Mouse (Mus musculus) forebrain, embryonic 12.5 days (tissue): ENCODE data around the gene Mbd4. TPM values are rescaled to one million over a fixed set of nuclear protein-coding genes. Genes with fewer than 3 reads are reported as not detected.

Experiments used
- ATAC-seq: fragments of 200-750 bp; cut with Nextera tagmentation; 2 replicates; pipeline ENCODE4 v1.8.0; 2017; ENCODE audit warnings: moderate TSS enrichment; ENCODE audit not compliant: low FRiP score
- H3K27ac ChIP-seq: fragments of 300-500 bp; sonication (generic); 2 replicates; pipeline ENCODE4 v1.5.1; 2016; ENCODE audit warnings: mild to moderate bottlenecking
- H3K27me3 ChIP-seq: fragments of 300-500 bp; sonication (generic); 2 replicates; pipeline ENCODE4 v1.6.1; 2016; ENCODE audit warnings: mild to moderate bottlenecking
- H3K36me3 ChIP-seq: fragments of 300-500 bp; sonication (generic); replicated peaks from 2 replicates; pipeline ENCODE4 v1.6.1; 2016; ENCODE audit warnings: mild to moderate bottlenecking
- H3K4me1 ChIP-seq: fragments of 300-500 bp; sonication (generic); 2 replicates; pipeline ENCODE4 v1.6.1; 2016
- H3K4me2 ChIP-seq: fragments of 300-500 bp; sonication (generic); 2 replicates; pipeline ENCODE4 v1.6.1; 2016; ENCODE audit warnings: mild to moderate bottlenecking, moderate library complexity
- H3K4me3 ChIP-seq: fragments of 300-500 bp; sonication (generic); replicated peaks from 2 replicates; pipeline ENCODE4 v1.5.1; 2016; ENCODE audit warnings: mild to moderate bottlenecking
- H3K9ac ChIP-seq: fragments of 300-500 bp; sonication (generic); 2 replicates; pipeline ENCODE4 v1.6.1; 2016; ENCODE audit warnings: mild to moderate bottlenecking
- H3K9me3 ChIP-seq: fragments of 300-500 bp; sonication (generic); 2 replicates; pipeline ENCODE4 v1.6.1; 2016
- WGBS: fragments of 180-500 bp; shearing (Covaris S2); methylation state at CpG from one replicate; pipeline ENCODE4 v1.1.7; 2016; 5-methylcytosine and 5-hydroxymethylcytosine counted together
- polyA plus RNA-seq: library from polyadenylated mRNA; unstranded; fragments of >200 nt; fragmentation: Nextera tagmentation; extraction: Ambion mirVana; gene quantifications from 2 replicates; pipeline ENCODE4 v1.2.1, GENCODE M21; 2016

Gene Mbd4
- 28.7 TPM in 2 replicates for polyA plus RNA-seq

DNA sequence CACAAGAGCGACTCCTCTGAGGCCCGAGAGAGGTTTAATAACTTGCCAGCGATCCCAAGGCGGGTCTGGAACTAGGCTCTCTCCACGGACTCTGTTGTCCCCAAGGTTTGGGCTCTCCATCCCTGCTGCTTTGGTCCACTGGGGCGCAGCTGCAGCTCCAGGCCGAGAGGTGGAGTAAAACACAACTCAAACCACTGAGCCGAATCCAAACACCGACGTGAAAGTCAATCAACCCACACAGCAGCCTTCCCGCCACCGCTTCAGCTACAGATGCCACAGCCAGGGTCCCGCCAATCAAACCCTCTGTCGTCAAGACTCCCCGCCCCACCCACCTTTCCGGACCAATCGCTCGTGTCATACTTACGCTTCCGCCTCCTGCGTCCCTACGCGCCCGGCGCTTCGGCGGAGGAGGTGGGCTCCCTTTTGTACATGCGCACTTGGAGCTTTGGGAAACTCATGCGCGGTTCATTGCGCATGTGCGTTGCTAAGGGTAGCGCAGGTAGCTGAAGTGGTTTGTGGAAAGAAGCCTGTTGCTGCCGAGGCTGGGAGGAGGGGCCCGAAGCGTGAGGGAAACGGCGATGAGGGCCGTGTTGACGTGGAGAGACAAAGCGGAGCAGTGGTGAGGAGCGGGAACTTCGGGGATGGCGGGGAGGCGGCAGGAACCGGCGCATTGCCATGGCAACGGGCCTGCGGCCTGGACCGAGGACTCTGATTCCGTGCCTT lies at the start of gene Mbd4, which contains the start of gene Ift122:
Gene Mbd4 (minus strand): TSS at position 281 of the 723 bp plus-strand sequence.
Gene Ift122 (plus strand): TSS at position 380 of the 723 bp plus-strand sequence.
- peak within 1 kb of the TSS; percentile 58 for H3K4me3 ChIP-seq
- ATAC-seq: peak; percentile 99
- H3K9me3 ChIP-seq: no peaks in the 10 kb centered on the region
- H3K9ac ChIP-seq: peak within 1 kb of the TSS; percentile 65
- H3K27ac ChIP-seq: peak within 1 kb of the TSS; percentile 94
- WGBS: under 1% methylated on average over 51 of the region's 51 CpGs
- H3K36me3 ChIP-seq: peaks cover 17% of the 10 kb centered on the region
- peak within 1 kb of the TSS; percentile 65 for H3K4me2 ChIP-seq
- no peaks in the 10 kb centered on the region for H3K27me3 ChIP-seq
- peaks cover 21% of the 10 kb centered on the region for H3K4me1 ChIP-seq

- WGBS: 70% methylated on average over 3 of the region's 3 CpGs
- H3K9me3 ChIP-seq: no peaks in the 10 kb centered on the region
Measured at GRCm38 (mm10) chr6:115902545-115902944, 49.4 kb upstream of the Mbd4 start.

DNA sequence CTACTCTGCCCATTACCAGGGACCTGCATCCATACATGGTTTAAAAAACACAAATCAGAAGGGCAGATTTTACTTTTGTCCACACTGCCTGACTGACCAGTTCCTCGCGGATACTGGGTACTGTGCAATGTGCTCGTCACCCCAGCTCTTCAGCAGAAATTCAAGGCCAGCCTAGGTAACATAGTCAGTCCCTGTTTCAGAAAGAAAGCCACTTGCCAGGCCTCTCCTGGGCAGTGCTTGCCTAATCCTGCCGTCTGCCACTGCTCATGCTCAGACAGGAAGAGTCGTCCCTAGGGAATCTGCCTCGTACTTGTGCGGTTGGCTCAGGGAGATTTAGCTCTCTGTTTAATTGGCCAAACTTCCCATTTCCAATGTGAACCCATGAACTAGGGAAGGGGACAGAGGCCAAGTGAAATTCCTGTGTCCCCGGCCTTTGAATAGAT lies 48.3 kb upstream of the Mbd4 start:
- no peaks in the 10 kb centered on the region for H3K9me3 ChIP-seq
- H3K9ac ChIP-seq: 0 out of 2 replicates have a peak overlapping the region, but pooled peaks have one; percentile 12
- 87% methylated on average over 8 of the region's 8 CpGs for WGBS
- no peaks in the 10 kb centered on the region for H3K27me3 ChIP-seq
- H3K36me3 ChIP-seq: peaks cover 12% of the 10 kb centered on the region
- H3K4me3 ChIP-seq: no peak overlapping the region
- H3K4me1 ChIP-seq: peaks cover 4% of the 10 kb centered on the region; the same call in 1 of the 2 replicates
- H3K4me2 ChIP-seq: no peak overlapping the region
- no peak for ATAC-seq
- no peak overlapping the region for H3K27ac ChIP-seq

More at GRCm38 (mm10) chr6:115902545-115902944, 49.4 kb upstream of the Mbd4 start:
- Histone ChIP-seq H3K9ac (no peak overlapping the region), H3K4me2 (no peak overlapping the region), H3K4me3 (no peak overlapping the region), H3K36me3 (peaks cover 19% of the 10 kb centered on the region), H3K27me3 (no peaks in the 10 kb centered on the region), H3K27ac (no peak overlapping the region), H3K4me1 (peaks cover 4% of the 10 kb centered on the region; the same call in 1 of the 2 replicates)
- ATAC-seq: no peak

GRCm38 (mm10) chr6:115901062-115901461 lies 47.9 kb upstream of the Mbd4 start:
- H3K9me3 ChIP-seq: no peaks in the 10 kb centered on the region
- ATAC-seq: peak; percentile 63
- peaks cover 11% of the 10 kb centered on the region; the same call in 1 of the 2 replicates for H3K36me3 ChIP-seq
- WGBS: 34% methylated on average over 3 of the region's 3 CpGs
- H3K27me3 ChIP-seq: no peaks in the 10 kb centered on the region
- H3K27ac ChIP-seq: no peak overlapping the region
- H3K9ac ChIP-seq: no peak overlapping the region
- H3K4me1 ChIP-seq: peaks cover 4% of the 10 kb centered on the region; the same call in 1 of the 2 replicates
- no peak overlapping the region for H3K4me3 ChIP-seq
- H3K4me2 ChIP-seq: no peak overlapping the region

DNA sequence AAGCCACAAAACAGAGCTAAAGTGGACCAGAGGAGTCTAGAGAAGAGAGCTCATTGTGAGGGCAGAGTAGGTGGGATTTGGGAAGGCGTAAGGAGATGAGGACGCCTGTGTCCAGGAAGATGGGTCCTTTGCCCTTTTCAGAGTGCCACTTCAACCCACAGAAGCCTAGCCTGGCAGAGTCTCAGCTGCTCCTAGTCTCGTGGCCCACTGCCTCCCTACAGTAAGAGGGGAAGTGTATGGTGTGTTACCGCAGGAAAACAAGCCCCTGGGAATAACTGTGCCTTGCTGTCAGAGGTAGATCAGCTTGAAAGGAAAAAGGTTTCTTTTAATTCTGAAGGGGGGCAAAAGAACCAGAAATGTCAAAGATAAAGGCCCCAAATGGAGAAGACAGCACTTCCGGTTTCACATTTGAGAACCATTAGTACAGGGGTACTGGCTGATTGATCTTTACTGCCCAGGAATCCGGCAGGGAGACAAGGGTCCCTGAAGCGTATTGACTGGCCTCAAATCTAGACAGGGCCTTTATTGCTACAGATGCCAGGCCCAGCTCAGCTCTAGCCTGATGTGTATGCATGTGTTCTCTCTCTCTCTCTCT lies 44.9 kb upstream of the Mbd4 start:
- Histone ChIP-seq H3K36me3 (peaks cover 14% of the 10 kb centered on the region; the same call in 1 of the 2 replicates), H3K9ac (no peak overlapping the region), H3K27ac (no peak overlapping the region), H3K4me2 (no peak overlapping the region), H3K27me3 (no peaks in the 10 kb centered on the region), H3K4me3 (no peak overlapping the region), H3K9me3 (no peaks in the 10 kb centered on the region), H3K4me1 (peaks cover 4% of the 10 kb centered on the region; the same call in 1 of the 2 replicates)
- no peak for ATAC-seq
- WGBS: 83% methylated on average over 7 of the region's 7 CpGs

GRCm38 (mm10) chr6:115897117-115897516 lies 43.9 kb upstream of the Mbd4 start:
- no peak overlapping the region for H3K4me2 ChIP-seq
- no peak overlapping the region for H3K4me3 ChIP-seq
- WGBS: 85% methylated on average over 4 of the region's 4 CpGs
- H3K27me3 ChIP-seq: no peaks in the 10 kb centered on the region
- ATAC-seq: no peak
- peaks cover 10% of the 10 kb centered on the region for H3K4me1 ChIP-seq
- no peak overlapping the region for H3K27ac ChIP-seq
- H3K36me3 ChIP-seq: peaks cover 17% of the 10 kb centered on the region; the same call in 1 of the 2 replicates
- no peak overlapping the region for H3K9ac ChIP-seq
- no peaks in the 10 kb centered on the region for H3K9me3 ChIP-seq

- H3K27ac ChIP-seq: no peak overlapping the region
- H3K36me3 ChIP-seq: peaks cover 19% of the 10 kb centered on the region; the same call in 1 of the 2 replicates
- no peak for ATAC-seq
- H3K4me1 ChIP-seq: peaks cover 13% of the 10 kb centered on the region
- H3K9me3 ChIP-seq: no peaks in the 10 kb centered on the region
- 30% methylated on average over 1 of the region's 1 CpGs for WGBS
- no peak overlapping the region for H3K4me2 ChIP-seq
- no peak overlapping the region for H3K4me3 ChIP-seq
- H3K9ac ChIP-seq: no peak overlapping the region
- no peaks in the 10 kb centered on the region for H3K27me3 ChIP-seq
Measured at GRCm38 (mm10) chr6:115896346-115896745, 43.2 kb upstream of the Mbd4 start.

DNA sequence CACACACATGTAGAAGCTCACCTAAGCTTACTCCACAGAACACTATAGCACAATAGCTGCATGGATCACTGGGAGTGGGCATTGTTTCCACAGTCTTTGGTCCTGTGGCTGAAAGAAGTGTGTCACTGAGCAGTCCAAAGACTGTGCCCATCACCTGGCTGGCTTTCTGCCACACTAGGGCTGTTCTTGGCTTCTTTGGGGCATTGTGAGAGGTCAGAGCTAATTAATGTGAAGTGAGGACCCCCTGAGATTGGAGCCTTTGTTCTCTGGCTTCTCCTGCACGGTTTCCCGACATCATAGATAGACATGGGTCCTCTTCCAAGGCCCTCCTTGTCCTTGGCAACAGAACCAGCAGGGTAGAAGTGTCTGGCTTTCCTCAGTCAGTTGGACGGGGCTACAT lies 39.2 kb upstream of the Mbd4 start:
- peak overlapping the region; percentile 78 for H3K27ac ChIP-seq
- 0 out of 2 replicates have a peak, but pooled peaks have one; percentile 19 for ATAC-seq
- no peak overlapping the region for H3K4me2 ChIP-seq
- H3K36me3 ChIP-seq: peaks cover 38% of the 10 kb centered on the region
- no peak overlapping the region for H3K4me3 ChIP-seq
- 52% methylated on average over 3 of the region's 3 CpGs for WGBS
- 0 out of 2 replicates have a peak, but pooled peaks cover 4% of the 10 kb centered on the region for H3K9me3 ChIP-seq
- no peak overlapping the region for H3K9ac ChIP-seq
- H3K27me3 ChIP-seq: no peaks in the 10 kb centered on the region
- H3K4me1 ChIP-seq: peaks cover 23% of the 10 kb centered on the region

- Histone ChIP-seq H3K9ac (no peak overlapping the region), H3K4me3 (no peak overlapping the region), H3K27ac (peak overlapping the region; percentile 78), H3K9me3 (0 out of 2 replicates have a peak, but pooled peaks cover 4% of the 10 kb centered on the region), H3K36me3 (peaks cover 43% of the 10 kb centered on the region), H3K4me2 (no peak overlapping the region), H3K4me1 (peaks cover 23% of the 10 kb centered on the region), H3K27me3 (no peaks in the 10 kb centered on the region)
- whole genome bisulfite sequencing: 32% methylated on average over 8 of the region's 8 CpGs
- peak; percentile 59; the same call in 1 of the 2 replicates for ATAC-seq
Measured at GRCm38 (mm10) chr6:115891497-115892061, 38.4 kb upstream of the Mbd4 start.

GRCm38 (mm10) chr6:115891061-115891460 lies 37.9 kb upstream of the Mbd4 start:
- ATAC-seq: peak; percentile 47; the same call in 1 of the 2 replicates
- WGBS: 84% methylated on average over 6 of the region's 6 CpGs
- H3K4me1 ChIP-seq: peaks cover 23% of the 10 kb centered on the region
- no peak overlapping the region for H3K9ac ChIP-seq
- peak overlapping the region; percentile 78 for H3K27ac ChIP-seq
- no peaks in the 10 kb centered on the region for H3K27me3 ChIP-seq
- no peak overlapping the region for H3K4me3 ChIP-seq
- peaks cover 43% of the 10 kb centered on the region for H3K36me3 ChIP-seq
- 0 out of 2 replicates have a peak, but pooled peaks cover 4% of the 10 kb centered on the region for H3K9me3 ChIP-seq
- no peak overlapping the region for H3K4me2 ChIP-seq

DNA sequence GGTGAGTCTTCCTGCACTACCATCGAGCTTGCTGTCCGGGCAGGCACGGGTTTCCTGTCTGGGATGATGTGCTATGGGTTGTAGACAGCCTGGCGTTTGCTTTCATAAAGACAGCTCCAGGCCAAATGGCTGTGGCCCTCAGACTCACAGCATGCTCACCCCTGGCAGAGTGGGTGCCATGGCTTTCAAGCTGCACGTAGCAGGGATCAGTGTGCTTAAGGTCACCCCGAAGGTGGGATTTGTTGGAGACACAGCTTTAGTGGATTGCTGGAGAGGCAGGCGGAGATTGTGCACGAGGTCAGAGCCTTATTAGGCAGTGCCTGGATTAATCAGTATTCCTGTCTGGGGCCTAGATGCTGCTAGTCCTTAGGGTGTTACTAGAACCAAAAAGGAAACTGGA lies 37.4 kb upstream of the Mbd4 start:
- Histone ChIP-seq H3K27ac (peak overlapping the region; percentile 78), H3K36me3 (peaks cover 43% of the 10 kb centered on the region), H3K9ac (no peak overlapping the region), H3K9me3 (0 out of 2 replicates have a peak, but pooled peaks cover 4% of the 10 kb centered on the region), H3K4me3 (no peak overlapping the region), H3K27me3 (no peaks in the 10 kb centered on the region), H3K4me1 (peaks cover 23% of the 10 kb centered on the region), H3K4me2 (no peak overlapping the region)
- no peak for ATAC-seq
- WGBS: 92% methylated on average over 8 of the region's 8 CpGs

DNA sequence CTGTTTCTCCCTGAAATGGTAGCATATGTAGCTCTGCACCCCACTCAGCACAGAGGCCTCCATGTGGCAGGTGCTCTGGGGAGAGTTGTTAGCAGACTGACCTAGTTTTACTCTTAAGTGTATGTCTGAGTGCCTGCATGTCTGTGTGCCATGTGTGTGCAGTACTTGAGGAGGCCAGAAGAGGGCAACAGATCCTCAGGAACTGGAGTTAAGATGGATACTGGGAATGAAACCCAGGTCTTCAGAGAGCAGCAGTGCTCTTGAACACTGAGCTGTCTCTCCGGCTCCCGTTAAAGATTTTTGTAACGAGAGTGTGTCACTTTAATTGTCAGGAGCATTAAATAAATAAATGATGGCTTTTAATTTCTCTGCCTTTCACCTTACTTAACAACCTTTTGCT lies 35.1 kb upstream of the Mbd4 start:
- no peak overlapping the region for H3K27ac ChIP-seq
- peaks cover 51% of the 10 kb centered on the region for H3K36me3 ChIP-seq
- peaks cover 23% of the 10 kb centered on the region for H3K4me1 ChIP-seq
- no peak for ATAC-seq
- no peaks in the 10 kb centered on the region for H3K27me3 ChIP-seq
- WGBS: 96% methylated on average over 3 of the region's 3 CpGs
- 0 out of 2 replicates have a peak, but pooled peaks cover 4% of the 10 kb centered on the region for H3K9me3 ChIP-seq
- no peak overlapping the region for H3K4me3 ChIP-seq
- no peak overlapping the region for H3K4me2 ChIP-seq
- no peak overlapping the region for H3K9ac ChIP-seq
